Mouse (Mus musculus) erythroblast, adult 5-6 weeks (primary cell): ENCODE results near the gene Wdr24. TPM values are rescaled to one million over a fixed set of nuclear protein-coding genes. Genes with fewer than 3 reads are reported as not detected.

Source experiments
- ATAC-seq: replicated peaks from 2 replicates; pipeline ENCODE4 v1.8.0; 2016; ENCODE audit warnings: moderate number of reproducible peaks, mild to moderate bottlenecking, moderate TSS enrichment, inconsistent platforms; ENCODE audit not compliant: poor library complexity, low FRiP score, severe bottlenecking
- total RNA-seq, 2 experiments: library from RNA; stranded (forward) in 1 of 2; stranded (reverse) in 1 of 2; fragments of 150-400 nt in 1 of 2; fragments of 200-764, 138-1000 nt in 1 of 2; gene quantifications; 2 replicates each; pipeline versions ENCODE4 v1.2.3 to v1.2.4; 2015 to 2017; ENCODE audit warnings: low replicate concordance in 2 of 2

Wdr24 gene
- total RNA-seq, 2 experiments from 2014 or later, result 0.38 to 6.0 TPM

- no peak for ATAC-seq
These were observed 50.1 kb downstream of the Wdr24 start for GRCm38 (mm10) chr17:25873405-25874147.

- ATAC-seq, result no peak
These were observed 50.8 kb downstream of the Wdr24 start for GRCm38 (mm10) chr17:25874148-25874720.

GRCm38 (mm10) chr17:25874721-25875170 lies 51.3 kb downstream of the Wdr24 start, which contains the start of gene Mettl26:
Gene Mettl26, plus strand, starts transcription at chr17:25875074.
- ATAC-seq, result peak; percentile 71

GRCm38 (mm10) chr17:25875171-25876136 lies 52.0 kb downstream of the Wdr24 start:
- peak; percentile 84 for ATAC-seq

- no peak for ATAC-seq
These were observed 53.0 kb downstream of the Wdr24 start for GRCm38 (mm10) chr17:25876347-25876915.

- no peak for ATAC-seq
These were observed 53.6 kb downstream of the Wdr24 start for GRCm38 (mm10) chr17:25877025-25877424.

DNA sequence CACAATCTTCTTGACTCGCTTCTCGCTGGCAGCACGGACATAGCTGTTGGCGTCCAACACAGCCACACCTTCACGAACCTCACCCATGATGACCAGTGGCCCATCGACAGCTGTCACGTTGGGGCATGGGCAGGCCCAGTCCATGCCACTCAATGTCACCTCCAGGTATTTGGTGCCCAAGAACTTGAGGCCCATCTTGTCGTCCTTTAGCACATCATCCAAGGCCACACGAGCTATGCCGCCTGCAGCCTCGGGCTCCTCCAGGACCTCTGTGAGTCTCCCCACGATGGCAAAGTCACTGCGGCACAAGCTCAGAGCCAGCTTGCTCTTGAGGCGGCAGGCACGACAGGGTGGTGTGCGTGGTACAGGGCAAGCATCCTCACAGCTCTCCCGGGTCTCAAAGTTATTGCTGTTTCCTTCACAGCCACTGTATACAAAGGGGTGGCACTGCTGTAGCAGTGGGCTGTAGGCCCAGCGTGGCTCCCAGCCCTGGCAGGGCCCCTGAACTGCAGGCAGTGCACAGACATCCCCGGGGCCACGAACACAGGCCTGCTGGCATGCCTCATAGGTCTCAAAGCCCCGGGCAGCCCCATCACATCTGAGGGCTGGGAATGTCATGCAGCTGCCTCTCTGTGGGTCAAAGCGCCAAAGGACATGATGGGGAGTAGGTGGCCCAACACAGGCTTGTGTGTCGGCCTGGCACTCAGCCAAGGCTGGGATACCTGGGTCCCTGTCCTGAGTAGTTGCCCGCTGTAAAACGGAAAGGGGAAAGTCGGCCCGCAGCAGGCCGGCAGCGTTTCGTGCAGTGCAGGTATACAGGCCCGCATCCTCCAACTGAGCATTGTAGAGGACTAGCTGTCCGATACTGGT lies 54.5 kb downstream of the Wdr24 start:
- ATAC-seq, result no peak

Other genes with a start within 250 kb of the Wdr24 start
- 2.7 and 7.1 TPM in 2 replicates for gene Lmf1, start 244.5 kb upstream of the Wdr24 start, total RNA-seq (2015; ENCODE audit: low replicate concordance)
- gene Lmf1, start 244.5 kb upstream of the Wdr24 start, total RNA-seq (2017; ENCODE audit: low replicate concordance), result 1.5 and 1.8 TPM in 2 replicates
- not detected in 2 replicates for gene Gng13, start 106.5 kb upstream of the Wdr24 start, total RNA-seq (2015; ENCODE audit: low replicate concordance)
- 0.70 TPM in 1 of 2 replicates, not detected in the other for gene Gng13, start 106.5 kb upstream of the Wdr24 start, total RNA-seq (2017; ENCODE audit: low replicate concordance)
- gene Chtf18, start 96.2 kb upstream of the Wdr24 start, total RNA-seq (2015; ENCODE audit: low replicate concordance), result 7.7 and 8.6 TPM in 2 replicates
- gene Chtf18, start 96.2 kb upstream of the Wdr24 start, total RNA-seq (2017; ENCODE audit: low replicate concordance), result 7.6 and 11.8 TPM in 2 replicates
- 4.2 and 6.5 TPM in 2 replicates for gene Rpusd1, start 96.0 kb upstream of the Wdr24 start, total RNA-seq (2015; ENCODE audit: low replicate concordance)
- 1.4 TPM in 2 replicates for gene Rpusd1, start 96.0 kb upstream of the Wdr24 start, total RNA-seq (2017; ENCODE audit: low replicate concordance)
- gene Mslnl, start 87.6 kb upstream of the Wdr24 start, total RNA-seq (2015; ENCODE audit: low replicate concordance), result not detected in 2 replicates
- not detected in 2 replicates for gene Mslnl, start 87.6 kb upstream of the Wdr24 start, total RNA-seq (2017; ENCODE audit: low replicate concordance)
- gene Msln, start 69.2 kb upstream of the Wdr24 start, total RNA-seq (2015; ENCODE audit: low replicate concordance), result not detected in 2 replicates
- not detected in 2 replicates for gene Msln, start 69.2 kb upstream of the Wdr24 start, total RNA-seq (2017; ENCODE audit: low replicate concordance)
- gene Narfl, start 49.9 kb upstream of the Wdr24 start, total RNA-seq (2015; ENCODE audit: low replicate concordance), result 3.5 and 5.9 TPM in 2 replicates
- 6.2 and 7.8 TPM in 2 replicates for gene Narfl, start 49.9 kb upstream of the Wdr24 start, total RNA-seq (2017; ENCODE audit: low replicate concordance)
- 2.9 TPM in 1 of 2 replicates, not detected in the other for gene Haghl, start 38.0 kb upstream of the Wdr24 start, total RNA-seq (2015; ENCODE audit: low replicate concordance)
- gene Haghl, start 38.0 kb upstream of the Wdr24 start, total RNA-seq (2017; ENCODE audit: low replicate concordance), result 1.9 and 3.1 TPM in 2 replicates
- not detected in 2 replicates for gene Ccdc78, start 37.0 kb upstream of the Wdr24 start, total RNA-seq (2015; ENCODE audit: low replicate concordance)
- not detected in 2 replicates for gene Ccdc78, start 37.0 kb upstream of the Wdr24 start, total RNA-seq (2017; ENCODE audit: low replicate concordance)
- gene Fam173a, start 30.7 kb upstream of the Wdr24 start, total RNA-seq (2015; ENCODE audit: low replicate concordance), result 14.8 and 24.9 TPM in 2 replicates
- gene Fam173a, start 30.7 kb upstream of the Wdr24 start, total RNA-seq (2017; ENCODE audit: low replicate concordance), result 7.7 and 9.6 TPM in 2 replicates
- gene AC134908.4, start 28.0 kb upstream of the Wdr24 start, total RNA-seq (2015; ENCODE audit: low replicate concordance), result not detected in 2 replicates
- gene AC134908.4, start 28.0 kb upstream of the Wdr24 start, total RNA-seq (2017; ENCODE audit: low replicate concordance), result not detected in 2 replicates
- 1.3 and 2.9 TPM in 2 replicates for gene Metrn, start 26.5 kb upstream of the Wdr24 start, total RNA-seq (2015; ENCODE audit: low replicate concordance)
- 3.2 TPM in 2 replicates for gene Metrn, start 26.5 kb upstream of the Wdr24 start, total RNA-seq (2017; ENCODE audit: low replicate concordance)
- gene Fbxl16, start 14.5 kb upstream of the Wdr24 start, total RNA-seq (2015; ENCODE audit: low replicate concordance), result not detected in 2 replicates
- 0.17 TPM in 1 of 2 replicates, not detected in the other for gene Fbxl16, start 14.5 kb upstream of the Wdr24 start, total RNA-seq (2017; ENCODE audit: low replicate concordance)
- gene Jmjd8, start 5.2 kb downstream of the Wdr24 start, total RNA-seq (2015; ENCODE audit: low replicate concordance), result 0.84 and 2.1 TPM in 2 replicates
- gene Jmjd8, start 5.2 kb downstream of the Wdr24 start, total RNA-seq (2017; ENCODE audit: low replicate concordance), result 3.9 and 6.7 TPM in 2 replicates
- 15.0 and 28.0 TPM in 2 replicates for gene Stub1, start 9.8 kb downstream of the Wdr24 start, total RNA-seq (2015; ENCODE audit: low replicate concordance)
- gene Stub1, start 9.8 kb downstream of the Wdr24 start, total RNA-seq (2017; ENCODE audit: low replicate concordance), result 18.8 and 27.9 TPM in 2 replicates
- gene Rhbdl1, start 13.7 kb downstream of the Wdr24 start, total RNA-seq (2015; ENCODE audit: low replicate concordance), result not detected in 2 replicates
- gene Rhbdl1, start 13.7 kb downstream of the Wdr24 start, total RNA-seq (2017; ENCODE audit: low replicate concordance), result 4.7 TPM in 1 of 2 replicates, not detected in the other
- gene Gm20683, start 18.1 kb downstream of the Wdr24 start, total RNA-seq (2015; ENCODE audit: low replicate concordance), result 0.84 TPM in 1 of 2 replicates, not detected in the other
- gene Gm20683, start 18.1 kb downstream of the Wdr24 start, total RNA-seq (2017; ENCODE audit: low replicate concordance), result 2.6 TPM in 1 of 2 replicates, not detected in the other
- gene Rhot2, start 21.2 kb downstream of the Wdr24 start, total RNA-seq (2015; ENCODE audit: low replicate concordance), result 3.3 and 9.8 TPM in 2 replicates
- 19.7 and 28.6 TPM in 2 replicates for gene Rhot2, start 21.2 kb downstream of the Wdr24 start, total RNA-seq (2017; ENCODE audit: low replicate concordance)
- 12.5 and 17.6 TPM in 2 replicates for gene Wdr90, start 37.9 kb downstream of the Wdr24 start, total RNA-seq (2015; ENCODE audit: low replicate concordance)
- 10.0 and 12.7 TPM in 2 replicates for gene Wdr90, start 37.9 kb downstream of the Wdr24 start, total RNA-seq (2017; ENCODE audit: low replicate concordance)
- 9.4 and 9.8 TPM in 2 replicates for gene Mcrip2, start 45.1 kb downstream of the Wdr24 start, total RNA-seq (2015; ENCODE audit: low replicate concordance)
- 1.7 and 8.0 TPM in 2 replicates for gene Mcrip2, start 45.1 kb downstream of the Wdr24 start, total RNA-seq (2017; ENCODE audit: low replicate concordance)
- 7.3 and 9.4 TPM in 2 replicates for gene Mettl26, start 51.4 kb downstream of the Wdr24 start, total RNA-seq (2015; ENCODE audit: low replicate concordance)
- gene Mettl26, start 51.4 kb downstream of the Wdr24 start, total RNA-seq (2017; ENCODE audit: low replicate concordance), result 3.7 and 5.3 TPM in 2 replicates
- not detected in 2 replicates for gene Wfikkn1, start 57.2 kb downstream of the Wdr24 start, total RNA-seq (2015; ENCODE audit: low replicate concordance)
- gene Wfikkn1, start 57.2 kb downstream of the Wdr24 start, total RNA-seq (2017; ENCODE audit: low replicate concordance), result 1.0 TPM in 1 of 2 replicates, not detected in the other
- 2.3 and 6.7 TPM in 2 replicates for gene Rab40c, start 96.1 kb downstream of the Wdr24 start, total RNA-seq (2015; ENCODE audit: low replicate concordance)
- gene Rab40c, start 96.1 kb downstream of the Wdr24 start, total RNA-seq (2017; ENCODE audit: low replicate concordance), result 1.2 and 1.5 TPM in 2 replicates
- gene Pigq, start 121.3 kb downstream of the Wdr24 start, total RNA-seq (2015; ENCODE audit: low replicate concordance), result 1,336 and 1,664 TPM in 2 replicates
- gene Pigq, start 121.3 kb downstream of the Wdr24 start, total RNA-seq (2017; ENCODE audit: low replicate concordance), result 1,480 and 1,728 TPM in 2 replicates
- gene Nhlrc4, start 121.3 kb downstream of the Wdr24 start, total RNA-seq (2015; ENCODE audit: low replicate concordance), result 49.2 and 66.7 TPM in 2 replicates
- 40.7 and 62.0 TPM in 2 replicates for gene Nhlrc4, start 121.3 kb downstream of the Wdr24 start, total RNA-seq (2017; ENCODE audit: low replicate concordance)
- gene A930017K11Rik, start 128.9 kb downstream of the Wdr24 start, total RNA-seq (2015; ENCODE audit: low replicate concordance), result not detected in 2 replicates
- not detected in 2 replicates for gene A930017K11Rik, start 128.9 kb downstream of the Wdr24 start, total RNA-seq (2017; ENCODE audit: low replicate concordance)
- gene Capn15, start 162.2 kb downstream of the Wdr24 start, total RNA-seq (2015; ENCODE audit: low replicate concordance), result 1.2 and 1.5 TPM in 2 replicates
- gene Capn15, start 162.2 kb downstream of the Wdr24 start, total RNA-seq (2017; ENCODE audit: low replicate concordance), result 1.4 and 2.4 TPM in 2 replicates
- gene Rab11fip3, start 245.9 kb downstream of the Wdr24 start, total RNA-seq (2015; ENCODE audit: low replicate concordance), result not detected in 2 replicates
- gene Rab11fip3, start 245.9 kb downstream of the Wdr24 start, total RNA-seq (2017; ENCODE audit: low replicate concordance), result 0.17 and 0.42 TPM in 2 replicates